Mouse (Mus musculus): ENCODE data around the gene Pi4kb. TPM values are rescaled to one million over a fixed set of nuclear protein-coding genes. Genes with fewer than 3 reads are reported as not detected.

Gene Pi4kb
- total RNA-seq, 2 experiments from 2014 or later, result 35.6 to 41.1 TPM

- DNase-seq, result peak; percentile 38 to 56
- intact Hi-C loops (cut with DNase I), result no loop called here
These were observed 79.2 kb downstream of the Pi4kb start for GRCm38 (mm10) chr3:95053701-95054100.

DNA sequence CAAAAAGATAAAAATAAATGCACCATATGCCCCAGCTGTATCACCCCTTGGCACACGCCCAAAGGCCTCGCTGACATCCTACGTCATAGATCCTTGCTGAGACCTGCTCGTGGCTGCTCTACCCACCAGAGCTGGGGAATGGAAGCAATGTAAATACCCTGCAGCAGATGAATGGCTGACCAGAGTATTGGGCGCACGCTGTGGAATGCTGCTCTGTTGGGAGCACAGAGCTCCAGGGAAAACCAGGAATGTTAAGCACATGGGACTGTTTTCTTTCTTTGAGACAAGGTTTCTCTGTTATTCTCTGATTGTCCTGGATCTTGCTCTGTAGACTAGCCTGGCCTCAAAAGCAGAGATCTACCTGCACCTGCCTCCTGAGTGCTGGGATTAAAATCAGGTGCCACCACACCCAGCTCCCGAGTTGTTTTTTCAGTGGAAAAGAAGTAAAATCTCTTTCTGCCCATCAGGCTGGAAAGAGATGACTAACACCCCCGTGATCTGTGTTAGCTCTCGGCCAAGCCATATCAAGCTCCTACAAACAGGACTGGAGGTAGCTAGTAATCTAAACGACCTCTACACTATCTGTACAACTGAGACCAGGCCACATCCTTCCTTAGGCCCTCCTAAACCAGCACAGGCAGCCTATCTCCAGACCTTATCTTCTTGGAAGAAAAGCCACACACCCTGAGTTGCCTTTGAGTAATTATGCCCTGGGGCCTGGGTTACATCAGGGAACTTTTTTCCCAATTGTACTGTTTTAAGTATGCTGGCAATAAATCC is 80.1 kb downstream of the Pi4kb start:
- peak; percentile 11 to 17 for DNase-seq
- intact Hi-C loops (cut with DNase I), result no loop called here

- intact Hi-C loops (cut with DNase I), result no loop called here
- peak in 1 of 2 experiments; percentile 14 for DNase-seq
These were observed 81.7 kb downstream of the Pi4kb start for GRCm38 (mm10) chr3:95056275-95056674.

Small RNA genes within 50 kb of the gene (microRNA-seq; reads per million reads assigned to microRNA genes)
- gene Mir7013, result 0.47 to 2.4 reads per million in 2 experiments

Other genes with a start within 250 kb of the Pi4kb start
- under 1 TPM; 0.52 to 0.69 TPM for gene Cgn, start 188.2 kb upstream of the Pi4kb start, total RNA-seq (2021)
- 10 to 100 TPM; 27.5 to 29.2 TPM for gene Pogz, start 137.2 kb upstream of the Pi4kb start, total RNA-seq (2021)
- 100 to 1,000 TPM; 282 to 285 TPM for gene Psmb4, start 87.8 kb upstream of the Pi4kb start, total RNA-seq (2021)
- gene Selenbp1, start 41.7 kb upstream of the Pi4kb start, total RNA-seq (2021), result 10 to 100 TPM; 53.7 to 58.5 TPM
- 10 to 100 TPM; 10.1 to 10.4 TPM for gene Rfx5, start 20.7 kb upstream of the Pi4kb start, total RNA-seq (2021)
- 10 to 100 TPM; 20.3 to 24.3 TPM for gene Zfp687, start 40.7 kb downstream of the Pi4kb start, total RNA-seq (2021)
- gene Psmd4, start 67.9 kb downstream of the Pi4kb start, total RNA-seq (2021), result 100 to 1,000 TPM; 140 to 142 TPM
- 10 to 100 TPM; 25.7 to 26.1 TPM for gene Pip5k1a, start 132.2 kb downstream of the Pi4kb start, total RNA-seq (2021)
- gene Vps72, start 136.3 kb downstream of the Pi4kb start, total RNA-seq (2021), result 10 to 100 TPM; 39.0 to 53.0 TPM
- 1 to 10 TPM; 9.6 to 9.9 TPM for gene Tmod4, start 149.7 kb downstream of the Pi4kb start, total RNA-seq (2021)
- gene Scnm1, start 159.3 kb downstream of the Pi4kb start, total RNA-seq (2021), result 10 to 100 TPM; 28.9 to 34.9 TPM
- 1 to 10 TPM; 8.0 to 8.6 TPM for gene Lysmd1, start 159.4 kb downstream of the Pi4kb start, total RNA-seq (2021)
- 1 to 10 TPM; 1.7 to 1.8 TPM for gene Tnfaip8l2, start 167.6 kb downstream of the Pi4kb start, total RNA-seq (2021)
- 10 to 100 TPM in 1 of 2 experiments, 1 to 10 TPM in 1; 7.9 to 10.2 TPM for gene Sema6c, start 185.7 kb downstream of the Pi4kb start, total RNA-seq (2021)
- 10 to 100 TPM; 14.0 to 17.1 TPM for gene Gabpb2, start 243.2 kb downstream of the Pi4kb start, total RNA-seq (2021)

Data from heart, postnatal 10 days (tissue).